Mouse (Mus musculus) ES-E14 (cell line): Measurements from ENCODE around the gene Sdad1. TPM values are rescaled to one million over a fixed set of nuclear protein-coding genes. Genes with fewer than 3 reads are reported as not detected.
A peak's percentile ranks its signal among the peaks of the same experiment; 100 is the strongest.

Source experiments
- DNase-seq: peaks from one replicate; pipeline ENCODE4 v3.0.0-alpha.2; 2013; ENCODE audit warnings: low read depth, low spot score
- H3K27ac ChIP-seq: 2 replicates; pipeline ENCODE4 v1.5.1; 2012; ENCODE audit warnings: low read depth, mild to moderate bottlenecking, low read length, moderate library complexity, mixed read lengths; ENCODE audit not compliant: poor library complexity, insufficient read depth, severe bottlenecking
- H3K36me3 ChIP-seq: 2 replicates; pipeline ENCODE4 v1.6.1; 2012; ENCODE audit warnings: mild to moderate bottlenecking, low read length, moderate library complexity, mixed read lengths; ENCODE audit not compliant: control insufficient read depth, poor library complexity, insufficient read depth, severe bottlenecking
- H3K4me1 ChIP-seq, 2 experiments: fragments of 150-350 bp in 1 of 2; sonication (generic) in 1 of 2; 2 replicates each; pipeline ENCODE4 v1.6.1; 2012; ENCODE audit warnings: low read length in 2 of 2, mild to moderate bottlenecking in 1 of 2, mixed read lengths in 1 of 2; ENCODE audit not compliant: control insufficient read depth in 2 of 2, insufficient read depth in 2 of 2, poor library complexity in 1 of 2
- H3K4me3 ChIP-seq, 2 experiments: fragments of 150-350 bp in 1 of 2; sonication (generic) in 1 of 2; 2 replicates each; pipeline ENCODE4 v1.5.1; 2012; ENCODE audit warnings: low read length in 2 of 2, low read depth in 1 of 2, mild to moderate bottlenecking in 1 of 2, mixed read lengths in 1 of 2; ENCODE audit not compliant: insufficient read depth in 1 of 2, poor library complexity in 1 of 2, severe bottlenecking in 1 of 2
- H3K9ac ChIP-seq: 2 replicates; pipeline ENCODE4 v1.6.1; 2012; ENCODE audit warnings: low read depth, mild to moderate bottlenecking, low read length, mixed read lengths; ENCODE audit not compliant: poor library complexity, insufficient read depth, severe bottlenecking
- H3K9me3 ChIP-seq: fragments of 150-350 bp; sonication (generic); 2 replicates; pipeline ENCODE4 v1.6.1; 2012; ENCODE audit warnings: low read depth, mild to moderate bottlenecking, low read length; ENCODE audit not compliant: control insufficient read depth, insufficient read depth
- CHD2 ChIP-seq: IDR thresholded peaks from 2 replicates; pipeline ENCODE4 v1.6.1; 2014; ENCODE audit warnings: mild to moderate bottlenecking, low read depth, low read length, inconsistent platforms
- HCFC1 ChIP-seq: IDR thresholded peaks from 2 replicates; pipeline ENCODE4 v1.6.1; 2012; ENCODE audit warnings: low read length, inconsistent platforms, borderline replicate concordance; ENCODE audit not compliant: insufficient read depth
- MAFK ChIP-seq: IDR thresholded peaks from 2 replicates; pipeline ENCODE4 v1.6.1; 2014; ENCODE audit warnings: mild to moderate bottlenecking, low read depth, low read length, inconsistent platforms; ENCODE audit not compliant: insufficient read depth
- ZC3H11A ChIP-seq: IDR thresholded peaks from 2 replicates; pipeline ENCODE4 v1.6.1; 2012; ENCODE audit warnings: low read depth, mild to moderate bottlenecking, inconsistent platforms, low read length, borderline replicate concordance
- ZNF384 ChIP-seq: IDR thresholded peaks from 2 replicates; pipeline ENCODE4 v1.6.1; 2012; ENCODE audit warnings: low read depth, low read length, inconsistent platforms
- in situ Hi-C, 2 experiments: fragments of 600-800 bp; cut with MboI; formaldehyde crosslinking; loops; one replicate each; pipeline ENCODE4 v1.15.1; 2025; ENCODE audit warnings: low sequenced_read_pairs in 2 of 2, inconsistent platforms in 1 of 2; ENCODE audit not compliant: unreplicated experiment in 2 of 2
- total RNA-seq: library from RNA; depleted of rRNA; stranded (reverse); fragments of 300-350 nt; gene quantifications from 2 replicates; pipeline ENCODE4 v1.2.3, GENCODE M21; 2012; rRNA removed

Sdad1 gene
- total RNA-seq, 1 experiment = 63.9 TPM

GRCm38 (mm10) chr5:92244900-92245299 lies 65.4 kb downstream of the Sdad1 start:
- in situ Hi-C loops = no loop called here
- no peaks in the 10 kb centered on the region for H3K9me3 ChIP-seq
- 0 out of 4 replicates have a peak, but pooled peaks cover 0 to 2% of the 10 kb centered on the region in 2 experiments for H3K4me1 ChIP-seq
- no peak overlapping the region for H3K9ac ChIP-seq
- no peaks in the 10 kb centered on the region for H3K36me3 ChIP-seq
- H3K27ac ChIP-seq = no peak overlapping the region
- no peak overlapping the region for H3K4me3 ChIP-seq
- TF ChIP-seq ZNF384 (no peak), CHD2 (no peak), HCFC1 (no peak), ZC3H11A (no peak), MAFK (no peak)
- DNase-seq = no peak

GRCm38 (mm10) chr5:92240769-92241168 lies 69.5 kb downstream of the Sdad1 start:
- H3K4me1 ChIP-seq = peaks cover 0 to 5% of the 10 kb centered on the region in 2 experiments; a peak in 1 of 4 replicates
- TF ChIP-seq HCFC1 (no peak), MAFK (no peak), CHD2 (no peak), ZNF384 (no peak), ZC3H11A (no peak)
- in situ Hi-C loops = no loop called here
- no peak overlapping the region for H3K4me3 ChIP-seq
- no peak overlapping the region for H3K9ac ChIP-seq
- H3K36me3 ChIP-seq = no peaks in the 10 kb centered on the region
- no peak overlapping the region for H3K27ac ChIP-seq
- DNase-seq = no peak
- H3K9me3 ChIP-seq = no peaks in the 10 kb centered on the region

- TF ChIP-seq ZC3H11A = peak; percentile 73
- 0 out of 2 replicates have a peak, but pooled peaks have one; percentile 7 for TF ChIP-seq ZNF384
- TF ChIP-seq MAFK = no peak
- Histone ChIP-seq H3K9ac (peak overlapping the region; percentile 52), H3K27ac (no peak overlapping the region), H3K36me3 (no peaks in the 10 kb centered on the region), H3K9me3 (no peaks in the 10 kb centered on the region), H3K4me3 (peak overlapping the region; percentile 34 to 52; a peak in 3 of 4 replicates), H3K4me1 (peaks cover 0 to 5% of the 10 kb centered on the region in 2 experiments; a peak in 1 of 4 replicates)
- DNase-seq = peak; percentile 69
- in situ Hi-C loops = no loop called here
These were observed 70.7 kb downstream of the Sdad1 start for GRCm38 (mm10) chr5:92239333-92240232.

- H3K36me3 ChIP-seq = no peaks in the 10 kb centered on the region; the same call in 1 of the 2 replicates
- no peak overlapping the region for H3K4me3 ChIP-seq
- no peak for TF ChIP-seq ZC3H11A
- in situ Hi-C loops = no loop called here
- peaks cover 0 to 9% of the 10 kb centered on the region in 2 experiments; a peak in 1 of 4 replicates for H3K4me1 ChIP-seq
- H3K9me3 ChIP-seq = no peaks in the 10 kb centered on the region
- no peak overlapping the region for H3K9ac ChIP-seq
- H3K27ac ChIP-seq = no peak overlapping the region
- no peak for DNase-seq
These were observed 75.2 kb downstream of the Sdad1 start for GRCm38 (mm10) chr5:92234939-92235557.

Other genes starting within 250 kb of the Sdad1 start
- 246 and 266 TPM in 2 replicates for gene G3bp2, start 226.8 kb downstream of the Sdad1 start, total RNA-seq
- 40.7 and 51.6 TPM in 2 replicates for gene Uso1, start 172.5 kb downstream of the Sdad1 start, total RNA-seq
- not detected in 2 replicates for gene U90926, start 95.1 kb downstream of the Sdad1 start, total RNA-seq
- 3.3 and 4.5 TPM in 2 replicates for gene Ppef2, start 54.2 kb downstream of the Sdad1 start, total RNA-seq
- 9.8 and 13.4 TPM in 2 replicates for gene Naaa, start 32.3 kb downstream of the Sdad1 start, total RNA-seq
- not detected in 2 replicates for gene Cxcl9, start 17.6 kb upstream of the Sdad1 start, total RNA-seq
- 0.71 and 0.74 TPM in 2 replicates for gene Art3, start 21.3 kb upstream of the Sdad1 start, total RNA-seq
- gene Cxcl10, start 38.4 kb upstream of the Sdad1 start, total RNA-seq = 3.3 and 4.0 TPM in 2 replicates
- gene Nup54, start 124.7 kb upstream of the Sdad1 start, total RNA-seq = 62.2 and 63.2 TPM in 2 replicates
- gene Scarb2, start 196.4 kb upstream of the Sdad1 start, total RNA-seq = 39.0 and 89.0 TPM in 2 replicates
- gene Fam47e, start 244.6 kb upstream of the Sdad1 start, total RNA-seq = not detected in 2 replicates